Mouse (Mus musculus) kidney, postnatal 36 days (tissue): ENCODE data around the gene Rpp30.

Experiments used
- DNase-seq, 2 experiments: peaks; one replicate each; pipeline ENCODE4 v3.0.0; 2021 to 2022; ENCODE audit warnings: mixed read lengths in 2 of 2

Gene Rpp30

GRCm38 (mm10) chr19:36083262-36084225, at the start of gene Rpp30:
Rpp30 (plus strand) TSS chr19:36083716.
- peak; percentile 91 to 92 for DNase-seq

GRCm38 (mm10) chr19:36046046-36046445, 37.5 kb upstream of the Rpp30 start:
- no peak for DNase-seq

- peak in 1 of 2 experiments; percentile 1 for DNase-seq
Measured at GRCm38 (mm10) chr19:36056502-36057221, 26.9 kb upstream of the Rpp30 start.

GRCm38 (mm10) chr19:36057231-36057811, 26.2 kb upstream of the Rpp30 start, which contains the start of gene Htr7:
Htr7 (minus strand) TSS chr19:36057507.
- peak in 1 of 2 experiments; percentile 42 for DNase-seq

GRCm38 (mm10) chr19:36062801-36063529, 20.6 kb upstream of the Rpp30 start:
- DNase-seq, result no peak

DNA sequence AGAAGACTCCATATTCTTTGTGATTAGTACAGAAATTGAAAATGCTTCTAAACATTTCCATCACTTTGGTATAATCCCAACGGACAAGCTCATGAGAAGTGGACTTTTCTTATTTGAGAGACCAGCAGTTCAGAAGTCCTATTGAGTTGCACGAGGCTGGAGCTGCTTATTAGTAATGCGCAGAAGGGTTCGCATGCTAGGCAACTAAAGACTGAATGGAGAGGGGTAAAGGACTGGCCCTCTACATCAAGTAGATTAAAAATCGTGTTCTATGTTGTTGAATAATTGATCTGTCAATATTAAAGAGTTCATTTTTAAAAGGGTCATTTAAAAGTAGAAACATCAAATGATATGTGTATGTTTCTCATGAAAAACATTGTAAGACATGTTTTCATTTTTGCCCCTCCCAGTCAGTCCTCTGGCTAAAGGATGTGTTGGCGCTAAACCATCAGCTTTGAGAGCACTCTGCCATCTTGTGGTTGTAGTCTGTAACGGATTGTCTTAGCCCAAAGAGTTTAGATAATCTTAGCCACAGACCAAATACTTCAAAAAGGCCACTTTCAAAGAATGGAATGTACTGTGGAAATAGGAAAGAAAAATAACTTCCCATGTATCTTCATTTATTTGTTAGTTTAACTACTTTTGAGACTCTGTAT, 782 bp upstream of the Rpp30 start:
- peak; percentile 47 to 54 for DNase-seq

DNA sequence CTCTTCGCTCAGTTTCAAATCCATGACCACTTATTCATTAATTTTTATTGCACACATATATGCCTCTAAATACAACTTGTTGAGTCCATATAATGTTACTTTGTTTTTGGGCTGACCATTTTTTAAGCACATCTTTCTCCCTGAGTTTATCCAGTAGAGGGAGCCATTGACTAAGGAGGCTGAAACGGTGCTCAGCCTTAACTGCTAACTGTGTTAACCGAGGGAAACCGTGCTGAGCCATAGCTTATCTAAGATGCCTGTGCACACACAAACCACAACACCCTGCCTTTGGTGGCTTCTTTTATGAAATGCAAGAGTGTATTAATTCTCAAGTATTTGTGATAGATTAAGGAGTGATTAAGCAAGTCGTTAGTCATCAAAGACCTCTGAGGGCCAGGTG, 7.3 kb downstream of the Rpp30 start:
- DNase-seq, result peak in 1 of 2 experiments; percentile 2

DNA sequence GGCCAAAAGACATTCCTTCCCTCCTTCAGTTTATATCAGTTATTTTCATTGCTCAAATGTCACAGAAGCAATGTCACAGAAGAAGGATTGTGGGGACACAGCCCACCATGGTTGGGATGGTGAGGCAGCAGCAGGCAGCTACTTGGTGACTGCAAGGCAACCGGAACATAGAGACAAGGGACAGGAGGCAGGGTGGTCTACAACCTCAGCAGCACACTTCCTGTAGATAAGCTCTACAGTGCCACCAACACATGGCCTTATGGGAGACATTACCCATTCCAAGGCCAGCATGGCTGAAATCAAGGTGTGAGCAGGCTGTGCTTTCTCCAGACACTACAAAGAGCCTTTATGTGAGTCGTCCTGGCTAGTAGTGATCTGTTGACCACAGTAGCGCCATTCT, 13.7 kb downstream of the Rpp30 start:
- no peak for DNase-seq

GRCm38 (mm10) chr19:36098265-36098664, 14.7 kb downstream of the Rpp30 start:
- DNase-seq, result no peak

DNA sequence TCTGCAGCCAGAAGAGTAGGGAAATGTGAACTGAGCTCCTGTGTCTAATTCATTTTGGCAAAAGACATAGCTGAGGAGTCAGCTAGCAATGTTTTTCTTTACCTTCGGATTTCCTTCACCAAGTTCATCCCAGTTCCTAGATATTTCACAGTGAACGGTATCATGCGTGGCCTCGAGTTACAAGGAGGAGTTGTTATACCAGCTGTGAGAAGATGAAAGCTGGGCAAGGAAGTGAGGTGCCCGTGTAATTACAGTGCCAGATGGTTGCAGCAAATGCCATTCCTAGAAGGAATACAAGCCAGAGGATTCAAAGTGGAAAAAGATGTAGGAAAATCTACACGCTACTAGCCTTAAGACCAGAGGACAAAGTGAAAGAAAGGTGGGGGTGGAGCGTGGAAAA, 15.4 kb downstream of the Rpp30 start:
- DNase-seq, result no peak

DNA sequence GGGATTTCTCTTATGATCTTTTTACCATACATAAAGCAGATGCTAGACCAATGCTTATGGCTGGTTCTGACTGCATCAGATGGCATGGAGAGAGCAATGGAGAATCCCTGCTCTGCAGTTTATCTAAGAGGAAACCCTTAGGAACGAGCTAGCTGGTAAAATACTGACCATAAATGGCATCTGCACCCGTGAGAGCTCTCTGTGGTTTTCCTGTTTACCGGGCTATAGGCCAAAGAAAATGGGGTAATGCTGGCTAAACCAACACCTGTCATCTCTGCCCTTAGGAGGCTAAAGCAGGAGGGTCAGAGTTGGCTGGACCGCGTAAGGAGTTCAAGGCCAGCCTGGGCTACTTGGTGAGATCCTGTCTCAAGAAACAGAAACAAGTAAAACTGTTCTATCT, 20.4 kb downstream of the Rpp30 start:
- DNase-seq, result no peak

DNA sequence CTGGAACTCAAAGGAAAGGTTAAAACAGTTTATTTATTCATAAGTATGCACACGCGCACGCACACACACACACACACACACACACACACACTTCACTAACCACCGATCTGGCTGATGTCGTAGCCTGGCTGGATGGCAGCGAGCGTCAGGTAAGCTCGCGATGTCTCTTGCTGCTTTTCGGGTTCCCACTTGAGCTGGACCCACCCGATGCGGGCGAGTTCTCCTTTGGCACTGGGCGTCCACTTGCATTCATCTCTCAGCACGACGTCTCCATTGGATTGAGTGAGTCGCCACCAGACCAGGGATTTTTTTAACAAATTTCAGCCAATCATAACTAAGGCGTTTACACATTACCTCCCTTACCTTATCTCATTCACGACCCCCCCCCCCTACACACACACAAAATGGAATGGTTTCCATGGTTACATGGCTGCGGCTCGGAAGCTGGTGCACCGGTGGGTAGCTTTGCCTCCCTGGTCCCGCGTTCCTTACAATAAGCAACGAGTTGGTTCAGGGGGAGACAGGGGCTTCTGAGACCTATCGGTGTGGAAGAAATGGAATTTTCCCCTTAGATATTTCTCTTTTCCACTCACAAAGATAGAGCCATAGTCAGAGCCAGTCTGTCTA, 25.9 kb downstream of the Rpp30 start:
- DNase-seq, result no peak

DNA sequence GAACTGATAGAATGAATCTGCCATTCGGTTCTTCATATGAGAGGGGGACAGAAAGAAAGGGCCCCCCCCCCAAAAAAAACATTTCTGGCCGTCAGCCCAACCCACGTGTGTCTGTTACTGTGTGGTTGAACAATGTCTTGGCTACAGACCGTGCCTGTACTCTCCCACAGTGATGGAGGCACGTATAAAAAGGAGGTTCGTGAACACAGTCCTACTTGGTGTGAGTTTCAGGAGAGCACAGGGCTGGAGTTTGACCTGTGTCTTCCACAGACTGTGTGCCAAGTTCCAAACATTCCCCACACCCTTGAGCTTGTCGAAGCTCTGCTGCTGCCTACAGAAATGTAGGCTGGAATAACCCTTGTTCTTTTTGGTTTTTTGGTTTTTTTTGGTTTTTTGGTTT, 26.9 kb downstream of the Rpp30 start:
- peak in 1 of 2 experiments; percentile 19 for DNase-seq

- peak; percentile 6 to 19 for DNase-seq
Measured at GRCm38 (mm10) chr19:36111054-36111895, 27.8 kb downstream of the Rpp30 start.

GRCm38 (mm10) chr19:36112007-36112406, 28.5 kb downstream of the Rpp30 start:
- no peak for DNase-seq

- no peak for DNase-seq
Measured at GRCm38 (mm10) chr19:36116185-36116584, 32.7 kb downstream of the Rpp30 start.

GRCm38 (mm10) chr19:36119219-36119618, 35.7 kb downstream of the Rpp30 start:
- DNase-seq, result no peak

GRCm38 (mm10) chr19:36119783-36120471, 36.4 kb downstream of the Rpp30 start, which contains the start of gene Ankrd1:
Ankrd1 (minus strand) TSS chr19:36120099.
- no peak for DNase-seq

DNA sequence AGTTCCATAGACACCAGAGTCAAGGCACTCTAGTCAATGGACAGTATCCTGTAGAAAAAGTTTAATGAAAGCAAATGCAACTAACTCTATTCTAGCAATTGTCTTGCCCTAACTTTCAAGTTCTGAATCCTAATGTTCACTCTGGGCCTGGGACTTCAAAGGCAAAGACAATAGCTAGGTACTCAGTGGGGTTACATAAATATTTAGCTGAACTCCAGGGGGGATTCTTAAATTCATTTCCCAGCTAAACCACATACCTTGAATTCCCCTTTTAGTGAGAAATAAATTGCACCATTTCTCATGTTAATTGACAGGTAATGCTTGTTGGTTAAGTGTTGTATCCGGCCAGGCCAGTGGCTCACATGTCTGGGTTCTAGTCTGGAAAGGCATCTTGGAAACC, 40.7 kb downstream of the Rpp30 start:
- DNase-seq, result no peak

- DNase-seq, result no peak
Measured at GRCm38 (mm10) chr19:36128440-36128839, 44.9 kb downstream of the Rpp30 start.
